Comparison of ENCODE assay signal across 9 mouse cellular contexts in genomic region chr10:21998503-21999180, GRCm38 (mm10).
DNase-seq lines count a peak whose midpoint lies in the region; ATAC-seq and TF ChIP-seq lines count a peak whose summit lies in the region.
"Had no signal": no experiment of that assay in that cellular context is flagged by ENCODE, and none has a peak within 500 bp of the region (broad histone marks: within the 10 kb centered on the region; RNA-seq: fewer than 3 reads in every experiment).

No protein-coding gene starts in this region.

- no peaks in the 10 kb centered on the region for H3K9me3 ChIP-seq in lung, embryonic 16.5 days (ENCODE audit: control insufficient read depth, low read length)
- no peaks in the 10 kb centered on the region for H3K9me3 ChIP-seq in kidney, embryonic 15.5 days (replicated peaks)

- H3K4me1 ChIP-seq in cerebellum, adult 2 months (ENCODE audit: control insufficient read depth, insufficient read depth, low read length), result no peaks in the 10 kb centered on the region; the same call in none of the 2 replicates
- no peaks in the 10 kb centered on the region for H3K4me1 ChIP-seq in lung, embryonic 16.5 days (replicated peaks; ENCODE audit: control insufficient read depth, insufficient read depth, low read length)
- H3K4me1 ChIP-seq in kidney, embryonic 15.5 days, result peaks cover 14% of the 10 kb centered on the region
- peaks cover 10% of the 10 kb centered on the region for H3K4me1 ChIP-seq in olfactory bulb, adult 2 months (ENCODE audit: control insufficient read depth, insufficient read depth, low read length)

- peak overlapping the region; percentile 39 for H3K4me3 ChIP-seq in cerebellum, adult 2 months (replicated peaks; ENCODE audit: insufficient read depth, low read depth, low read length)
- peak overlapping the region; percentile 28 for H3K4me3 ChIP-seq in lung, embryonic 16.5 days (ENCODE audit: low read length)
- peak overlapping the region; percentile 73 for H3K4me3 ChIP-seq in kidney, embryonic 15.5 days (replicated peaks)
- H3K4me3 ChIP-seq in olfactory bulb, adult 2 months (ENCODE audit: insufficient read depth, low read depth, low read length), result peak overlapping the region; percentile 38

- H3K9ac ChIP-seq in lung, embryonic 16.5 days (ENCODE audit: low read length), result 0 out of 2 replicates have a peak overlapping the region, but pooled peaks have one; percentile 17
- 0 out of 2 replicates have a peak overlapping the region, but pooled peaks have one; percentile 21 for H3K9ac ChIP-seq in kidney, embryonic 15.5 days

- H3K36me3 ChIP-seq in lung, embryonic 16.5 days (ENCODE audit: control insufficient read depth, insufficient read depth, low read length), result no peaks in the 10 kb centered on the region
- peaks cover 29% of the 10 kb centered on the region for H3K36me3 ChIP-seq in kidney, embryonic 15.5 days

- H3K4me2 ChIP-seq in lung, embryonic 16.5 days (ENCODE audit: low read depth, low read length), result peak overlapping the region; percentile 36
- H3K4me2 ChIP-seq in kidney, embryonic 15.5 days, result peak overlapping the region; percentile 92

- no peak for TF ChIP-seq CTCF in cerebellum, adult 2 months (IDR thresholded peaks at IDR 0.05; ENCODE audit: borderline replicate concordance, insufficient read depth, low read depth, low read length)
- TF ChIP-seq CTCF in olfactory bulb, adult 2 months (IDR thresholded peaks at IDR 0.05; ENCODE audit: insufficient read depth, low read depth, low read length), result no peak

- TF ChIP-seq POLR2A in cerebellum, adult 2 months (IDR thresholded peaks at IDR 0.05; ENCODE audit: borderline replicate concordance, insufficient read depth, low read length), result no peak
- no peak for TF ChIP-seq POLR2A in olfactory bulb, adult 2 months (IDR thresholded peaks at IDR 0.05; ENCODE audit: insufficient read depth, low read depth, low read length)

- no peaks in the 10 kb centered on the region for H3K27me3 ChIP-seq in cerebellum, adult 2 months (ENCODE audit: control insufficient read depth, insufficient read depth, low read length)
- H3K27me3 ChIP-seq in lung, embryonic 16.5 days (ENCODE audit: control insufficient read depth, insufficient read depth, low read depth, low read length), result no peaks in the 10 kb centered on the region
- H3K27me3 ChIP-seq in kidney, embryonic 15.5 days, result no peaks in the 10 kb centered on the region

- no peak for DNase-seq in cerebellum, adult 2 months
- DNase-seq in cerebellum, postnatal 4 days (ENCODE audit: low spot score in 2 of 2), result no peak
- DNase-seq in lung, postnatal 36 days, result no peak
- no peak for DNase-seq in cerebellum, adult 11-12 months
- DNase-seq in spleen, postnatal 36 days (ENCODE audit: low spot score in 2 of 2), result no peak
- DNase-seq: retina, postnatal 1 day had no signal

- peak overlapping the region; percentile 27; the same call in 1 of the 2 replicates for H3K27ac ChIP-seq in cerebellum, adult 2 months (ENCODE audit: insufficient read depth, low read length)
- H3K27ac ChIP-seq in lung, embryonic 16.5 days (ENCODE audit: low read length), result no peak overlapping the region
- H3K27ac ChIP-seq in kidney, embryonic 15.5 days, result 0 out of 2 replicates have a peak overlapping the region, but pooled peaks have one; percentile 3
- H3K27ac ChIP-seq in olfactory bulb, adult 2 months (ENCODE audit: insufficient read depth, low read depth, low read length), result no peak overlapping the region

- no peak for ATAC-seq in lung, embryonic 16.5 days (ENCODE audit: low read depth)
- ATAC-seq in kidney, embryonic 15.5 days (replicated peaks; ENCODE audit: low FRiP score), result no peak

- WGBS in cerebellum, adult 2 months, result 63% methylated on average over 28 of the region's 28 CpGs
- WGBS in lung, embryonic 16.5 days, result 77% methylated on average over 28 of the region's 28 CpGs
- WGBS in kidney, embryonic 15.5 days, result 80% methylated on average over 28 of the region's 28 CpGs
- 72% methylated on average over 28 of the region's 28 CpGs for WGBS in olfactory bulb, adult 2 months

Comparison
In these comparisons a context has a peak if more than half of its experiments do, and no peak if none do; other contexts are left out.
1. H3K27ac ChIP-seq: peak in cerebellum, adult 2 months (single experiment) and kidney, embryonic 15.5 days (single experiment); none in lung, embryonic 16.5 days (single experiment) and olfactory bulb, adult 2 months (single experiment).
2. Peak in every context shown above with its lines, with median percentiles within 50 percentile points of each other: H3K4me3 ChIP-seq.